24 mouse cellular contexts compared by ENCODE assay signal in genomic region chr13:98547223-98547622, GRCm38 (mm10). TPM values are rescaled to one million over a fixed set of nuclear protein-coding genes. Genes with fewer than 3 reads are reported as not detected.
DNase-seq lines count a peak whose midpoint lies in the region; ATAC-seq and TF ChIP-seq lines count a peak whose summit lies in the region.
"Had no signal": no experiment of that assay in that cellular context is flagged by ENCODE, and none has a peak within 500 bp of the region (broad histone marks: within the 10 kb centered on the region; RNA-seq: fewer than 3 reads in every experiment).

No protein-coding gene starts in this region.

- H3K36me3 ChIP-seq in heart, embryonic 10.5 days: no peaks in the 10 kb centered on the region
- H3K36me3 ChIP-seq in limb, embryonic 15.5 days: no peaks in the 10 kb centered on the region
- H3K36me3 ChIP-seq in limb, embryonic 10.5 days: no peaks in the 10 kb centered on the region
- H3K36me3 ChIP-seq in C2C12 (ENCODE audit: control insufficient read depth, insufficient read depth): no peaks in the 10 kb centered on the region
- H3K36me3 ChIP-seq in embryonic facial prominence, embryonic 15.5 days: no peaks in the 10 kb centered on the region
- no peaks in the 10 kb centered on the region for H3K36me3 ChIP-seq in liver, embryonic 12.5 days
- H3K36me3 ChIP-seq in forebrain, embryonic 14.5 days (ENCODE audit: control insufficient read depth, insufficient read depth, low read length): no peaks in the 10 kb centered on the region
- H3K36me3 ChIP-seq: forebrain, embryonic 15.5 days; G1E; heart, embryonic 13.5 days; hindbrain, embryonic 12.5 days; hindbrain, embryonic 15.5 days had no signal

- no peaks in the 10 kb centered on the region for H3K79me3 ChIP-seq in C2C12 (ENCODE audit: low read depth)

- no peak overlapping the region for H3K4me3 ChIP-seq in heart, embryonic 10.5 days
- H3K4me3 ChIP-seq in limb, embryonic 15.5 days: no peak overlapping the region
- H3K4me3 ChIP-seq in limb, embryonic 10.5 days: no peak overlapping the region
- no peak overlapping the region for H3K4me3 ChIP-seq in C2C12 (ENCODE audit: insufficient read depth, poor library complexity, severe bottlenecking)
- H3K4me3 ChIP-seq in embryonic facial prominence, embryonic 15.5 days (replicated peaks): no peak overlapping the region
- no peak overlapping the region for H3K4me3 ChIP-seq in liver, embryonic 12.5 days
- no peak overlapping the region for H3K4me3 ChIP-seq in forebrain, embryonic 14.5 days (ENCODE audit: low read depth, low read length)
- H3K4me3 ChIP-seq: forebrain, embryonic 15.5 days; heart, embryonic 13.5 days; hindbrain, embryonic 12.5 days; hindbrain, embryonic 15.5 days had no signal

- ATAC-seq in limb, embryonic 15.5 days (ENCODE audit: insufficient number of reproducible peaks, low FRiP score, low TSS enrichment, low read depth): no peak
- no peak for ATAC-seq in embryonic facial prominence, embryonic 15.5 days (ENCODE audit: insufficient number of reproducible peaks, low FRiP score, low TSS enrichment, low read depth)
- no peak for ATAC-seq in liver, embryonic 12.5 days
- ATAC-seq in forebrain, embryonic 14.5 days: no peak
- ATAC-seq: forebrain, embryonic 15.5 days had no signal

- no peak overlapping the region for H3K27ac ChIP-seq in heart, embryonic 10.5 days
- 0 out of 2 replicates have a peak overlapping the region, but pooled peaks have one; percentile 18 for H3K27ac ChIP-seq in limb, embryonic 15.5 days
- no peak overlapping the region for H3K27ac ChIP-seq in limb, embryonic 10.5 days
- peak overlapping the region; percentile 23; the same call in 1 of the 2 replicates for H3K27ac ChIP-seq in embryonic facial prominence, embryonic 15.5 days (replicated peaks)
- H3K27ac ChIP-seq in liver, embryonic 12.5 days: no peak overlapping the region
- H3K27ac ChIP-seq in forebrain, embryonic 14.5 days (ENCODE audit: low read depth, low read length): no peak overlapping the region
- H3K27ac ChIP-seq: forebrain, embryonic 15.5 days; heart, embryonic 13.5 days; hindbrain, embryonic 12.5 days; hindbrain, embryonic 15.5 days had no signal

- H3K27me3 ChIP-seq in heart, embryonic 10.5 days (ENCODE audit: insufficient read depth, poor library complexity, severe bottlenecking): 0 out of 2 replicates have a peak, but pooled peaks cover 5% of the 10 kb centered on the region
- H3K27me3 ChIP-seq in limb, embryonic 15.5 days: 0 out of 2 replicates have a peak, but pooled peaks cover 4% of the 10 kb centered on the region
- H3K27me3 ChIP-seq in limb, embryonic 10.5 days (ENCODE audit: low read depth, poor library complexity, severe bottlenecking): peaks cover 17% of the 10 kb centered on the region; the same call in 1 of the 2 replicates
- no peaks in the 10 kb centered on the region for H3K27me3 ChIP-seq in C2C12 (ENCODE audit: control insufficient read depth, insufficient read depth, insufficient read length)
- 0 out of 2 replicates have a peak, but pooled peaks cover 3% of the 10 kb centered on the region for H3K27me3 ChIP-seq in embryonic facial prominence, embryonic 15.5 days
- H3K27me3 ChIP-seq in liver, embryonic 12.5 days (replicated peaks): 0 out of 2 replicates have a peak, but pooled peaks cover 3% of the 10 kb centered on the region
- H3K27me3 ChIP-seq in forebrain, embryonic 14.5 days (replicated peaks; ENCODE audit: control insufficient read depth, insufficient read depth, low read length): no peaks in the 10 kb centered on the region
- H3K27me3 ChIP-seq: CH12.LX had no signal

- 60% methylated on average over 5 of the region's 5 CpGs for WGBS in heart, embryonic 10.5 days
- 68% methylated on average over 5 of the region's 5 CpGs for WGBS in limb, embryonic 15.5 days
- 69% methylated on average over 5 of the region's 5 CpGs for WGBS in limb, embryonic 10.5 days
- WGBS in embryonic facial prominence, embryonic 15.5 days: 71% methylated on average over 5 of the region's 5 CpGs
- 48% methylated on average over 5 of the region's 5 CpGs for WGBS in liver, embryonic 12.5 days (ENCODE audit: insufficient replicate concordance)
- WGBS in forebrain, embryonic 14.5 days: 89% methylated on average over 5 of the region's 5 CpGs

- DNase-seq in heart, embryonic 10.5 days (ENCODE audit: low spot score): peak; percentile 68
- DNase-seq in heart, adult 8-10 months (ENCODE audit: low spot score): no peak
- no peak for DNase-seq in limb, embryonic 10.5 days (ENCODE audit: low spot score)
- no peak for DNase-seq in forebrain, embryonic 14.5 days (ENCODE audit: low spot score)
- DNase-seq: adrenal gland, adult 2 months; adrenal gland, postnatal 14 days; cerebellum, adult 11 months; cerebellum, adult 2 months; cerebellum, adult 9-11 months; cerebellum, postnatal 25 days; gastrocnemius, postnatal 10 days; gastrocnemius, postnatal 36 days had no signal

- no peaks in the 10 kb centered on the region for H3K9me3 ChIP-seq in heart, embryonic 10.5 days
- H3K9me3 ChIP-seq in limb, embryonic 15.5 days: no peaks in the 10 kb centered on the region
- no peaks in the 10 kb centered on the region for H3K9me3 ChIP-seq in limb, embryonic 10.5 days (replicated peaks)
- H3K9me3 ChIP-seq in embryonic facial prominence, embryonic 15.5 days (replicated peaks): no peaks in the 10 kb centered on the region
- H3K9me3 ChIP-seq in liver, embryonic 12.5 days (replicated peaks): no peaks in the 10 kb centered on the region
- no peaks in the 10 kb centered on the region for H3K9me3 ChIP-seq in forebrain, embryonic 14.5 days (replicated peaks; ENCODE audit: control insufficient read depth, low read length)
- H3K9me3 ChIP-seq: forebrain, embryonic 15.5 days; G1E; heart, embryonic 13.5 days; hindbrain, embryonic 12.5 days; hindbrain, embryonic 15.5 days had no signal

- no peak overlapping the region for H3K9ac ChIP-seq in limb, embryonic 15.5 days
- no peak overlapping the region for H3K9ac ChIP-seq in embryonic facial prominence, embryonic 15.5 days
- H3K9ac ChIP-seq in liver, embryonic 12.5 days: no peak overlapping the region
- H3K9ac ChIP-seq in forebrain, embryonic 14.5 days (ENCODE audit: low read length): no peak overlapping the region
- H3K9ac ChIP-seq: forebrain, embryonic 15.5 days; heart, embryonic 13.5 days; hindbrain, embryonic 12.5 days; hindbrain, embryonic 15.5 days had no signal

- H3ac ChIP-seq in C2C12 (ENCODE audit: control insufficient read depth, insufficient read length, low read depth): no peak overlapping the region

- no peaks in the 10 kb centered on the region for H3K79me2 ChIP-seq in C2C12 (ENCODE audit: control insufficient read depth, insufficient read depth)

- no peak overlapping the region for H3K4me2 ChIP-seq in limb, embryonic 15.5 days
- H3K4me2 ChIP-seq in embryonic facial prominence, embryonic 15.5 days (replicated peaks): no peak overlapping the region
- no peak overlapping the region for H3K4me2 ChIP-seq in liver, embryonic 12.5 days
- no peak overlapping the region for H3K4me2 ChIP-seq in forebrain, embryonic 14.5 days (ENCODE audit: low read length)
- H3K4me2 ChIP-seq: forebrain, embryonic 15.5 days; heart, embryonic 13.5 days; hindbrain, embryonic 12.5 days; hindbrain, embryonic 15.5 days had no signal

- no peak for TF ChIP-seq CTCF in C2C12 (IDR thresholded peaks at IDR 0.05; ENCODE audit: control insufficient read depth, insufficient read depth, insufficient read length)

- peaks cover 3% of the 10 kb centered on the region; the same call in 1 of the 2 replicates for H3K4me1 ChIP-seq in heart, embryonic 10.5 days
- peaks cover 28% of the 10 kb centered on the region for H3K4me1 ChIP-seq in limb, embryonic 15.5 days
- peaks cover 26% of the 10 kb centered on the region for H3K4me1 ChIP-seq in limb, embryonic 10.5 days
- H3K4me1 ChIP-seq in embryonic facial prominence, embryonic 15.5 days: peaks cover 16% of the 10 kb centered on the region
- H3K4me1 ChIP-seq in liver, embryonic 12.5 days: no peaks in the 10 kb centered on the region
- H3K4me1 ChIP-seq in forebrain, embryonic 14.5 days (ENCODE audit: control insufficient read depth, insufficient read depth, low read length): peaks cover 10% of the 10 kb centered on the region; the same call in 1 of the 2 replicates
- H3K4me1 ChIP-seq: hindbrain, embryonic 15.5 days had no signal

TF ChIP-seq in C2C12, 6 proteins besides CTCF, POLR2A, EP300 and RAD21:
- TF ChIP-seq FOSL1 (IDR thresholded peaks at IDR 0.05; ENCODE audit: insufficient read depth, low read length, poor library complexity, severe bottlenecking) (no peak), USF1 (IDR thresholded peaks at IDR 0.05; ENCODE audit: low read depth) (peak; percentile 55), CEBPB (IDR thresholded peaks at IDR 0.05; ENCODE audit: low read depth) (no peak), MAX (IDR thresholded peaks at IDR 0.05) (no peak), MYOD1 (IDR thresholded peaks at IDR 0.05; ENCODE audit: control insufficient read depth, insufficient read length, low read depth) (no peak), MYOG (IDR thresholded peaks at IDR 0.05; ENCODE audit: control insufficient read depth, extremely low read depth, insufficient read length) (no peak)
TF ChIP-seq in C2C12: peak in this region for 1.

RNA-seq across cellular contexts. Expression of gene Gm10320, which starts 55.4 kb away (rescaled TPM):
- 0.48 and 0.82 TPM in 2 replicates for polyA plus RNA-seq in heart, embryonic 10.5 days (2016; fragmentation: Nextera tagmentation; extraction: Ambion mirVana)
- not detected for total RNA-seq in heart, adult 8-10 months (2022)
- 1.1 and 1.3 TPM in 2 replicates for polyA plus RNA-seq in limb, embryonic 15.5 days (2015; fragmentation: Nextera tagmentation; extraction: Ambion mirVana)
- 0.70 and 1.5 TPM in 2 replicates for polyA plus RNA-seq in limb, embryonic 10.5 days (2016; fragmentation: Nextera tagmentation; extraction: Ambion mirVana)
- 1.8 TPM for polyA plus RNA-seq in C2C12 (2012; fragmentation: generic; extraction: Trizol)
- polyA plus RNA-seq in embryonic facial prominence, embryonic 15.5 days (2015; fragmentation: Nextera tagmentation; extraction: Ambion mirVana): 2.2 and 3.9 TPM in 2 replicates
- polyA plus RNA-seq in liver, embryonic 12.5 days (2016; fragmentation: Nextera tagmentation; extraction: Ambion mirVana): 0.63 and 0.98 TPM in 2 replicates
- polyA plus RNA-seq in forebrain, embryonic 14.5 days (2014; fragmentation: Nextera tagmentation; extraction: Ambion mirVana): 0.85 and 1.3 TPM in 2 replicates
- total RNA-seq: adrenal gland, adult 2 months; adrenal gland, postnatal 14 days; gastrocnemius, postnatal 10 days; gastrocnemius, postnatal 36 days; heart, postnatal 25 days; hematopoietic stem cell, adult 5-6 weeks had no signal
- polyA plus RNA-seq: hindbrain, embryonic 12.5 days had no signal

Comparison
In these comparisons a context has a peak if more than half of its experiments do, and no peak if none do; other contexts are left out.
1. H3K27ac ChIP-seq: peak in limb, embryonic 15.5 days (single experiment) and embryonic facial prominence, embryonic 15.5 days (single experiment); none in heart, embryonic 10.5 days (single experiment), limb, embryonic 10.5 days (single experiment), liver, embryonic 12.5 days (single experiment) and forebrain, embryonic 14.5 days (single experiment).